Mouse (Mus musculus) ES-E14 (cell line): ENCODE data around the gene Ccn2.

Source experiments
- HCFC1 ChIP-seq: IDR thresholded peaks from 2 replicates; pipeline ENCODE4 v1.6.1; 2012; ENCODE audit warnings: low read length, inconsistent platforms, borderline replicate concordance; ENCODE audit not compliant: insufficient read depth
- ZC3H11A ChIP-seq: IDR thresholded peaks from 2 replicates; pipeline ENCODE4 v1.6.1; 2012; ENCODE audit warnings: low read depth, mild to moderate bottlenecking, inconsistent platforms, low read length, borderline replicate concordance

- TF ChIP-seq ZC3H11A, result no peak
- TF ChIP-seq HCFC1, result no peak
Measured at GRCm38 (mm10) chr10:24638306-24639070, 43.2 kb downstream of the Ccn2 start.
